Mouse (Mus musculus) heart, postnatal 0 days (tissue): ENCODE results near the gene Angptl2.

ENCODE experiments used
- CTCF ChIP-seq: IDR thresholded peaks from 2 replicates; pipeline ENCODE4 v1.5.1; 2016; ENCODE audit warnings: antibody characterized with exemption, control low read depth, low read depth
- EP300 ChIP-seq: IDR thresholded peaks from 2 replicates; pipeline ENCODE4 v1.6.1; 2016; ENCODE audit warnings: antibody characterized with exemption, low read depth

DNA sequence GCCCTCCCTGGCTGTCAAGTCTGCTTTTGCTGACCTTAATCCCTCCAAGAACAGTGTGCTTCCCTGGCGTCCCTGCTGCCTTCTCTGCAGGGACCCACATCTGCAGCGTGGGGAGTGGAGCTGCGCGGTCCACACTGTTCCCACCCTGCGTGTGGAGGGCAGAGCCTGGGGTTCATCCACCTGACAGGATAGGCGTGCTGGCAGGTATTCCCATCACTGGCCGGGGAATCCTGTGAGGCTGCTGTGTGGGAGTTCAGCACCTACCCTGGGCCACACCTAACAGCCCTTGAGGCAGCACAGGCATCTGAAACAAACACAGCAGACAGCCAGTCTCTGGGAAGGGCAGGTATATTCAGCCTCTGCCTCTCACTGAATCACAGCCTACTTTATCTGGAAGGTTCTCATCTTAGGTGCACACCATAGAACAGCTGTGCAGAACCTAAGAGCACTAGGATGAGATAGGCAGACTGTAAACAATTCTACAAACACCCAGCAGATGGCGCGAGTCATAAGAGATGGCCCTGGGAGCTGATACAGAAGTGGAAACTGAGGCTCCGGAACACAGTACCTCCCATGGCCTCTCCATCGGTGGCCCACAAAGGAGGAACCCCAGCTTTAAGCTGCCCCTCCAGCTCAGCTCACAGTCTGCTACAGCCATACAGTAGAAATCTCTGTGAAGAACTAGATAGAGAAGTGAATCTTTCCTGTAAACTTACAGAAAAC lies 3.2 kb downstream of the Angptl2 start:
- TF ChIP-seq CTCF (peak; percentile 55), EP300 (no peak)
